Comparison of ENCODE assay signal across 1 mouse cellular context in the genomic region with DNA sequence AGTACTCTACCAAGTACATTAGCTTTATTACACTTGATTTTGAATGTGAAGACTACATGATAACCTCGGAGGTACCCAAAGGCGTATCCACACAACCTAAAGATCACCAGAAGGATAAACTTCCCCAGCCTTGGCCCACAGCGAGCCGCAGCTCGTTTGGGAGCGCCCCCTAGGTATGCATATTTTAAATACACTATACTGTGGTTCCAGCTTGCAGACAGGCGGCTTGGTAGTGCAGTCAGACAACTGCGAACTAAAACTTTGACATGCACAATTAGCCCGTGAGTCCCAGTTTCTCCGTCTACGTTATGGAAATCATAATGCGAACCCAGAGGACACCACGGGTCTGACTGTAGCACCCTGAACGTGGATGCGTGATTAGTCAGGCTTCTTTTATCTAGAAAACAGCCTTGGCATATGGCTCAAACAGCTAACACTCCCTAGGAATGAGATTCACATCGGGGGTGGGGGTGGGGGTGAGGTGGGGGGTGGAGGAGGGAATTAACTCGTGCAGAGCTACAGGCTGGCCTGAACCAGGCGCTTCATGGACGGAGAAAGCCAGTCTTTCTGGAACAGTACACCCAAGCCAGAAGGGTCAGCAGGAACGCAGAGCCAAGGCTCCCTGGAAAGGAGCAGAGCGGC.
TF ChIP-seq lines count a peak whose summit lies in the region.

No protein-coding gene starts in this region.

TF ChIP-seq in MEL, 35 proteins besides CTCF, POLR2A, EP300 and RAD21 (continued from another document):
- TF ChIP-seq RCOR1 (IDR thresholded peaks at IDR 0.05; ENCODE audit: low read depth, low read length) (0 out of 2 replicates have a peak, but pooled peaks have one; percentile 6), ETS1 (IDR thresholded peaks at IDR 0.05; ENCODE audit: low read depth, low read length) (0 out of 2 replicates have a peak, but pooled peaks have one; percentile 4), NRF1 (IDR thresholded peaks at IDR 0.05; ENCODE audit: insufficient read depth, low read depth, low read length, poor library complexity, severe bottlenecking) (no peak), GATA1 (IDR thresholded peaks at IDR 0.05; ENCODE audit: low read depth, low read length) (0 out of 2 replicates have a peak, but pooled peaks have one; percentile 29), MAX (IDR thresholded peaks at IDR 0.05; ENCODE audit: low read length) (no peak), SIN3A (IDR thresholded peaks at IDR 0.05; ENCODE audit: low read length) (peak; percentile 12; the same call in 1 of the 2 replicates), SMC3 (IDR thresholded peaks at IDR 0.05; ENCODE audit: low read depth, low read length) (peak; percentile 33), CHD2 (IDR thresholded peaks at IDR 0.05; ENCODE audit: low read length) (no peak), UBTF (IDR thresholded peaks at IDR 0.05; ENCODE audit: borderline replicate concordance, insufficient read depth, low read depth, low read length) (no peak), POLR2AphosphoS2 (IDR thresholded peaks at IDR 0.05; ENCODE audit: low read length) (no peak), ZKSCAN1 (IDR thresholded peaks at IDR 0.05; ENCODE audit: low read depth, low read length) (no peak), MYB (IDR thresholded peaks at IDR 0.05; ENCODE audit: low read depth, low read length) (no peak), ZMIZ1 (IDR thresholded peaks at IDR 0.05; ENCODE audit: low read depth, low read length) (no peak), MAZ (IDR thresholded peaks at IDR 0.05; ENCODE audit: low read depth, low read length) (peak; percentile 65; the same call in 1 of the 2 replicates)
